Mouse (Mus musculus) liver, adult 2 months (tissue): ENCODE measurements around the gene Flt1. TPM values are rescaled to one million over a fixed set of nuclear protein-coding genes. Genes with fewer than 3 reads are reported as not detected.
A peak's percentile ranks its signal among the peaks of the same experiment; 100 is the strongest.

ENCODE experiments used
- DNase-seq: peaks from one replicate; pipeline ENCODE4 v3.0.0-alpha.2; 2011; ENCODE audit warnings: low read depth, low spot score; ENCODE audit errors: extremely low read depth
- H3K27ac ChIP-seq: fragments of 200-500 bp; replicated peaks from 2 replicates; pipeline ENCODE4 v1.5.1; 2012; ENCODE audit warnings: low read depth, mild to moderate bottlenecking, control low read depth, inconsistent platforms, low read length; ENCODE audit not compliant: insufficient read depth
- H3K27me3 ChIP-seq: fragments of 200-500 bp; 2 replicates; pipeline ENCODE4 v1.6.1; 2012; ENCODE audit warnings: mild to moderate bottlenecking, moderate library complexity, low read length, inconsistent platforms; ENCODE audit not compliant: control insufficient read depth, insufficient read depth
- H3K36me3 ChIP-seq: fragments of 200-500 bp; 2 replicates; pipeline ENCODE4 v1.6.1; 2012; ENCODE audit warnings: low read length, inconsistent platforms; ENCODE audit not compliant: control insufficient read depth, insufficient read depth
- H3K4me1 ChIP-seq: fragments of 200-500 bp; 2 replicates; pipeline ENCODE4 v1.6.1; 2011; ENCODE audit warnings: low read length; ENCODE audit not compliant: control insufficient read depth, insufficient read depth
- H3K4me3 ChIP-seq: fragments of 200-500 bp; 2 replicates; pipeline ENCODE4 v1.5.1; 2011; ENCODE audit warnings: low read depth, mild to moderate bottlenecking, control low read depth, low read length, moderate library complexity; ENCODE audit not compliant: insufficient read depth
- H3K79me2 ChIP-seq: fragments of 200-500 bp; 2 replicates; pipeline ENCODE4 v1.6.1; 2012; ENCODE audit warnings: inconsistent platforms, mild to moderate bottlenecking, low read length, moderate library complexity; ENCODE audit not compliant: control insufficient read depth, insufficient read depth
- H3K9ac ChIP-seq: fragments of 200-500 bp; 2 replicates; pipeline ENCODE4 v1.6.1; 2012; ENCODE audit warnings: low read depth, mild to moderate bottlenecking, control low read depth, inconsistent platforms, low read length
- CTCF ChIP-seq: fragments of 200-500 bp; IDR thresholded peaks from 2 replicates; pipeline ENCODE4 v1.5.1; 2011; ENCODE audit warnings: low read depth, low read length, control low read depth
- POLR2A ChIP-seq: fragments of 200-500 bp; IDR thresholded peaks from 2 replicates; pipeline ENCODE4 v1.6.1; 2011; ENCODE audit warnings: low read length, control low read depth; ENCODE audit not compliant: insufficient read depth; ENCODE audit errors: extremely low read depth
- WGBS: fragments of 180-500 bp; shearing (Covaris S2); methylation state at CpG from one replicate; pipeline ENCODE4 v1.1.7; 2018; 5-methylcytosine and 5-hydroxymethylcytosine counted together
- polyA plus RNA-seq: library from polyadenylated mRNA; depleted of rRNA; stranded (reverse); fragments of >200 nt; gene quantifications from 2 replicates; pipeline ENCODE4 v1.2.3, GENCODE M21; 2012
- total RNA-seq: library from RNA; depleted of rRNA; stranded (reverse); fragments of >200 nt; gene quantifications from 2 replicates; pipeline ENCODE4 v1.2.3, GENCODE M21; 2014

Flt1 gene
- total and polyA plus RNA-seq, 2 experiments, result 1.3 to 4.8 TPM

GRCm38 (mm10) chr5:147641452-147641851, 84.4 kb downstream of the Flt1 start:
- Histone ChIP-seq H3K4me1 (no peaks in the 10 kb centered on the region; the same call in 1 of the 2 replicates), H3K36me3 (no peaks in the 10 kb centered on the region), H3K27me3 (peaks cover 5% of the 10 kb centered on the region; the same call in 1 of the 2 replicates), H3K4me3 (no peak overlapping the region), H3K27ac (peak overlapping the region; percentile 7; the same call in 1 of the 2 replicates), H3K9ac (no peak overlapping the region), H3K79me2 (no peaks in the 10 kb centered on the region)
- no peak for TF ChIP-seq POLR2A
- no peak for TF ChIP-seq CTCF
- WGBS, result 45% methylated on average over 7 of the region's 7 CpGs
- no peak for DNase-seq

GRCm38 (mm10) chr5:147639940-147640339, 85.9 kb downstream of the Flt1 start:
- H3K9ac ChIP-seq, result no peak overlapping the region
- no peaks in the 10 kb centered on the region for H3K79me2 ChIP-seq
- H3K36me3 ChIP-seq, result no peaks in the 10 kb centered on the region
- WGBS, result 90% methylated on average over 5 of the region's 5 CpGs
- no peak overlapping the region for H3K27ac ChIP-seq
- no peak for DNase-seq
- TF ChIP-seq CTCF (no peak), POLR2A (no peak)
- no peak overlapping the region for H3K4me3 ChIP-seq
- H3K4me1 ChIP-seq, result no peaks in the 10 kb centered on the region; the same call in 1 of the 2 replicates
- peaks cover 5% of the 10 kb centered on the region; the same call in 1 of the 2 replicates for H3K27me3 ChIP-seq

- H3K27ac ChIP-seq, result no peak overlapping the region
- H3K36me3 ChIP-seq, result no peaks in the 10 kb centered on the region
- no peak overlapping the region for H3K9ac ChIP-seq
- TF ChIP-seq POLR2A (no peak), CTCF (no peak)
- 98% methylated on average over 3 of the region's 3 CpGs for WGBS
- no peaks in the 10 kb centered on the region for H3K4me1 ChIP-seq
- H3K79me2 ChIP-seq, result no peaks in the 10 kb centered on the region
- no peak for DNase-seq
- H3K27me3 ChIP-seq, result no peaks in the 10 kb centered on the region; the same call in 1 of the 2 replicates
- no peak overlapping the region for H3K4me3 ChIP-seq
Measured at GRCm38 (mm10) chr5:147636676-147637075, 89.1 kb downstream of the Flt1 start.

- TF ChIP-seq CTCF (no peak), POLR2A (no peak)
- Histone ChIP-seq H3K4me1 (0 out of 2 replicates have a peak, but pooled peaks cover 2% of the 10 kb centered on the region), H3K9ac (no peak overlapping the region), H3K36me3 (no peaks in the 10 kb centered on the region), H3K27ac (no peak overlapping the region), H3K27me3 (no peaks in the 10 kb centered on the region), H3K79me2 (no peaks in the 10 kb centered on the region), H3K4me3 (no peak overlapping the region)
- DNase-seq, result no peak
- 89% methylated on average over 8 of the region's 8 CpGs for WGBS
Measured at GRCm38 (mm10) chr5:147635883-147636282, 89.9 kb downstream of the Flt1 start.

GRCm38 (mm10) chr5:147634016-147634415, 91.8 kb downstream of the Flt1 start:
- no peak overlapping the region for H3K27ac ChIP-seq
- no peak overlapping the region for H3K4me3 ChIP-seq
- 0 out of 2 replicates have a peak, but pooled peaks cover 2% of the 10 kb centered on the region for H3K4me1 ChIP-seq
- H3K79me2 ChIP-seq, result no peaks in the 10 kb centered on the region
- TF ChIP-seq CTCF, result no peak
- no peak for TF ChIP-seq POLR2A
- 79% methylated on average over 11 of the region's 11 CpGs for WGBS
- H3K9ac ChIP-seq, result no peak overlapping the region
- DNase-seq, result no peak
- H3K27me3 ChIP-seq, result no peaks in the 10 kb centered on the region
- H3K36me3 ChIP-seq, result no peaks in the 10 kb centered on the region

- no peaks in the 10 kb centered on the region for H3K79me2 ChIP-seq
- H3K36me3 ChIP-seq, result no peaks in the 10 kb centered on the region
- no peak for TF ChIP-seq CTCF
- no peak for TF ChIP-seq POLR2A
- no peak overlapping the region for H3K4me3 ChIP-seq
- 0 out of 2 replicates have a peak, but pooled peaks cover 2% of the 10 kb centered on the region for H3K4me1 ChIP-seq
- 76% methylated on average over 4 of the region's 4 CpGs for WGBS
- H3K27ac ChIP-seq, result no peak overlapping the region
- H3K27me3 ChIP-seq, result no peaks in the 10 kb centered on the region
- H3K9ac ChIP-seq, result no peak overlapping the region
- no peak for DNase-seq
Measured at GRCm38 (mm10) chr5:147632716-147633115, 93.1 kb downstream of the Flt1 start.
